Mouse (Mus musculus) limb, embryonic 13.5 days (tissue): ENCODE results near the gene Fgf5. TPM values are rescaled to one million over a fixed set of nuclear protein-coding genes. Genes with fewer than 3 reads are reported as not detected.

ENCODE experiments used
- ATAC-seq: fragments of 200-750 bp; cut with Nextera tagmentation; 2 replicates; pipeline ENCODE4 v1.8.0; 2017; ENCODE audit warnings: low read depth, moderate number of reproducible peaks, moderate TSS enrichment; ENCODE audit not compliant: low FRiP score
- H3K27ac ChIP-seq: fragments of 300-500 bp; sonication (generic); 2 replicates; pipeline ENCODE4 v1.5.1; 2015; ENCODE audit warnings: inconsistent platforms, mild to moderate bottlenecking, moderate library complexity
- H3K27me3 ChIP-seq: fragments of 300-500 bp; sonication (generic); 2 replicates; pipeline ENCODE4 v1.6.1; 2015; ENCODE audit warnings: mild to moderate bottlenecking, inconsistent platforms
- H3K36me3 ChIP-seq: fragments of 300-500 bp; sonication (generic); 2 replicates; pipeline ENCODE4 v1.6.1; 2015; ENCODE audit warnings: inconsistent platforms, mild to moderate bottlenecking, moderate library complexity
- H3K4me1 ChIP-seq: fragments of 300-500 bp; sonication (generic); 2 replicates; pipeline ENCODE4 v1.6.1; 2015; ENCODE audit warnings: inconsistent platforms
- H3K4me2 ChIP-seq: fragments of 300-500 bp; sonication (generic); replicated peaks from 2 replicates; pipeline ENCODE4 v1.6.1; 2015; ENCODE audit warnings: inconsistent platforms, mild to moderate bottlenecking, moderate library complexity
- H3K4me3 ChIP-seq: fragments of 300-500 bp; sonication (generic); 2 replicates; pipeline ENCODE4 v1.5.1; 2015; ENCODE audit warnings: moderate library complexity, mild to moderate bottlenecking, inconsistent platforms
- H3K9ac ChIP-seq: fragments of 300-500 bp; sonication (generic); 2 replicates; pipeline ENCODE4 v1.6.1; 2015; ENCODE audit warnings: mild to moderate bottlenecking, inconsistent platforms
- H3K9me3 ChIP-seq: fragments of 300-500 bp; sonication (generic); 2 replicates; pipeline ENCODE4 v1.6.1; 2016; ENCODE audit warnings: inconsistent platforms
- WGBS: fragments of 180-500 bp; shearing (Covaris S2); methylation state at CpG from one replicate; pipeline ENCODE4 v1.1.7; 2015; 5-methylcytosine and 5-hydroxymethylcytosine counted together
- polyA plus RNA-seq: library from polyadenylated mRNA; unstranded; fragments of >200 nt; fragmentation: Nextera tagmentation; extraction: Ambion mirVana; gene quantifications from 2 replicates; pipeline ENCODE4 v1.2.1, GENCODE M21; 2015

Fgf5 gene
- polyA plus RNA-seq, 1 experiment from 2014 or later = 1.0 TPM

- no peaks in the 10 kb centered on the region for H3K9me3 ChIP-seq
- H3K4me1 ChIP-seq = no peaks in the 10 kb centered on the region
- ATAC-seq = no peak
- no peaks in the 10 kb centered on the region for H3K36me3 ChIP-seq
- H3K9ac ChIP-seq = no peak overlapping the region
- WGBS = 72% methylated on average over 2 of the region's 2 CpGs
- peaks cover 11% of the 10 kb centered on the region for H3K27me3 ChIP-seq
- no peak overlapping the region for H3K27ac ChIP-seq
- no peak overlapping the region for H3K4me2 ChIP-seq
- no peak overlapping the region for H3K4me3 ChIP-seq
These were observed 72.6 kb downstream of the Fgf5 start for GRCm38 (mm10) chr5:98326625-98327024.

Other genes starting within 250 kb of the Fgf5 start
- gene Antxr2, start 223.1 kb upstream of the Fgf5 start, polyA plus RNA-seq = 29.1 and 32.1 TPM in 2 replicates
- 0.09 and 0.27 TPM in 2 replicates for gene Prdm8, start 87.0 kb upstream of the Fgf5 start, polyA plus RNA-seq
- gene Cfap299, start 75.1 kb downstream of the Fgf5 start, polyA plus RNA-seq = 0.23 and 0.46 TPM in 2 replicates